11 mouse cellular contexts compared by ENCODE assay signal in genomic region chr2:29663260-29663877, GRCm38 (mm10). TPM values are rescaled to one million over a fixed set of nuclear protein-coding genes. Genes with fewer than 3 reads are reported as not detected.
DNase-seq lines count a peak whose midpoint lies in the region; ATAC-seq and TF ChIP-seq lines count a peak whose summit lies in the region.
"Had no signal": no experiment of that assay in that cellular context is flagged by ENCODE, and none has a peak within 500 bp of the region (broad histone marks: within the 10 kb centered on the region; RNA-seq: fewer than 3 reads in every experiment).

No protein-coding gene starts in this region.

- peak overlapping the region; percentile 9; the same call in 1 of the 2 replicates for H3K9ac ChIP-seq in hindbrain, embryonic 13.5 days
- H3K9ac ChIP-seq in hindbrain, embryonic 14.5 days: no peak overlapping the region
- no peak overlapping the region for H3K9ac ChIP-seq in lung, postnatal 0 days (replicated peaks; ENCODE audit: low read depth)
- H3K9ac ChIP-seq: hindbrain, embryonic 15.5 days had no signal

- TF ChIP-seq EP300 in lung, postnatal 0 days (IDR thresholded peaks at IDR 0.05): no peak

- H3K4me2 ChIP-seq in hindbrain, embryonic 13.5 days: no peak overlapping the region
- no peak overlapping the region for H3K4me2 ChIP-seq in hindbrain, embryonic 14.5 days (replicated peaks)
- no peak overlapping the region for H3K4me2 ChIP-seq in lung, postnatal 0 days (replicated peaks; ENCODE audit: low read depth, low read length)
- H3K4me2 ChIP-seq: hindbrain, embryonic 15.5 days had no signal

- ATAC-seq in hindbrain, embryonic 13.5 days (ENCODE audit: low FRiP score): no peak
- no peak for ATAC-seq in hindbrain, embryonic 14.5 days (ENCODE audit: low FRiP score)
- peak; percentile 52 for ATAC-seq in lung, postnatal 0 days

- H3K4me1 ChIP-seq in hindbrain, embryonic 13.5 days (replicated peaks): peaks cover 32% of the 10 kb centered on the region
- H3K4me1 ChIP-seq in hindbrain, embryonic 14.5 days (replicated peaks; ENCODE audit: control insufficient read depth, insufficient read depth, low read length): peaks cover 4% of the 10 kb centered on the region; the same call in 1 of the 2 replicates
- H3K4me1 ChIP-seq in lung, postnatal 0 days (ENCODE audit: insufficient read depth, low read depth, low read length): peaks cover 10% of the 10 kb centered on the region; the same call in 1 of the 2 replicates

- no peak overlapping the region for H3K4me3 ChIP-seq in hindbrain, embryonic 13.5 days
- no peak overlapping the region for H3K4me3 ChIP-seq in hindbrain, embryonic 14.5 days (replicated peaks; ENCODE audit: low read length)
- no peak overlapping the region for H3K4me3 ChIP-seq in lung, postnatal 0 days (ENCODE audit: low read depth, low read length)
- H3K4me3 ChIP-seq: hindbrain, embryonic 15.5 days had no signal

- 28% methylated on average over 4 of the region's 4 CpGs for WGBS in hindbrain, embryonic 13.5 days
- 21% methylated on average over 4 of the region's 4 CpGs for WGBS in hindbrain, embryonic 14.5 days
- WGBS in lung, postnatal 0 days: 10% methylated on average over 4 of the region's 4 CpGs

- no peak overlapping the region for H3K27ac ChIP-seq in hindbrain, embryonic 13.5 days
- H3K27ac ChIP-seq in hindbrain, embryonic 14.5 days: no peak overlapping the region
- H3K27ac ChIP-seq in lung, postnatal 0 days (ENCODE audit: low read length): no peak overlapping the region
- H3K27ac ChIP-seq: hindbrain, embryonic 15.5 days had no signal

- no peak for TF ChIP-seq CTCF in lung, postnatal 0 days (IDR thresholded peaks at IDR 0.05)

- no peaks in the 10 kb centered on the region for H3K27me3 ChIP-seq in hindbrain, embryonic 13.5 days
- H3K27me3 ChIP-seq in hindbrain, embryonic 14.5 days (ENCODE audit: control insufficient read depth, insufficient read depth, low read length): no peaks in the 10 kb centered on the region
- no peaks in the 10 kb centered on the region for H3K27me3 ChIP-seq in lung, postnatal 0 days (replicated peaks; ENCODE audit: insufficient read depth, low read length)
- H3K27me3 ChIP-seq in splenic B cell, adult 2 months (ENCODE audit: control insufficient read depth, insufficient read depth, low read length, poor library complexity, severe bottlenecking): no peaks in the 10 kb centered on the region
- H3K27me3 ChIP-seq: hindbrain, embryonic 15.5 days had no signal

- no peaks in the 10 kb centered on the region for H3K36me3 ChIP-seq in hindbrain, embryonic 13.5 days
- no peaks in the 10 kb centered on the region for H3K36me3 ChIP-seq in hindbrain, embryonic 14.5 days (replicated peaks; ENCODE audit: control insufficient read depth, insufficient read depth)
- H3K36me3 ChIP-seq in lung, postnatal 0 days (ENCODE audit: insufficient read depth, low read length): no peaks in the 10 kb centered on the region
- no peaks in the 10 kb centered on the region for H3K36me3 ChIP-seq in splenic B cell, adult 2 months (ENCODE audit: control insufficient read depth, insufficient read depth, low read length, poor library complexity, severe bottlenecking)
- H3K36me3 ChIP-seq: hindbrain, embryonic 15.5 days had no signal

- DNase-seq in hindbrain, embryonic 14.5 days (ENCODE audit: low spot score): no peak
- DNase-seq in lung, postnatal 0 days (ENCODE audit: low spot score): peak; percentile 52
- no peak for DNase-seq in lung, postnatal 14 days
- peak; percentile 17 for DNase-seq in induced T-regulatory cell, adult 2 months (ENCODE audit: low read depth)
- DNase-seq in splenic B cell, adult 2 months (ENCODE audit: low read depth, low spot score): peak; percentile 35
- no peak for DNase-seq in layer of hippocampus, adult 9-10 months (ENCODE audit: low spot score)
- DNase-seq: cerebellum, adult 18-20 months; gastrocnemius, postnatal 10 days; right cerebral cortex, adult 18-20 months had no signal

- no peaks in the 10 kb centered on the region for H3K9me3 ChIP-seq in hindbrain, embryonic 13.5 days
- H3K9me3 ChIP-seq in hindbrain, embryonic 14.5 days (ENCODE audit: control insufficient read depth, low read length): no peaks in the 10 kb centered on the region
- H3K9me3 ChIP-seq in lung, postnatal 0 days (ENCODE audit: low read length): no peaks in the 10 kb centered on the region
- H3K9me3 ChIP-seq: hindbrain, embryonic 15.5 days had no signal

RNA-seq across cellular contexts. Expression of gene Rapgef1, which starts 43.8 kb away (rescaled TPM):
- 14.3 and 16.1 TPM in 2 replicates for polyA plus RNA-seq in hindbrain, embryonic 13.5 days (2015; fragmentation: Nextera tagmentation; extraction: Ambion mirVana)
- 19.9 and 22.3 TPM in 2 replicates for polyA plus RNA-seq in hindbrain, embryonic 14.5 days (2014; fragmentation: Nextera tagmentation; extraction: Ambion mirVana)
- 10.6 and 11.4 TPM in 2 replicates for polyA plus RNA-seq in lung, postnatal 0 days (2015; fragmentation: Nextera tagmentation; extraction: Ambion mirVana)

Comparison
In these comparisons a context has a peak if more than half of its experiments do, and no peak if none do; other contexts are left out.
1. DNase-seq: peak in lung, postnatal 0 days (single experiment), induced T-regulatory cell, adult 2 months (single experiment) and splenic B cell, adult 2 months (single experiment); none in hindbrain, embryonic 14.5 days (single experiment), lung, postnatal 14 days (single experiment) and layer of hippocampus, adult 9-10 months (single experiment).